Mouse (Mus musculus) liver, embryonic 14.5 days (tissue): ENCODE measurements at regions not wholly inside any gene's neighbourhood (a gene's known extent, or its start where the extent isn't known, plus 50 kb on each side); places are given as distances from the start of the nearest gene placed in this dataset.

Experiments used
- ATAC-seq: fragments of 200-750 bp; cut with Nextera tagmentation; 2 replicates; pipeline ENCODE4 v1.8.0; 2017; ENCODE audit warnings: moderate number of reproducible peaks, mild to moderate bottlenecking, moderate library complexity; ENCODE audit not compliant: insufficient read depth
- DNase-seq, 3 experiments: peaks; one replicate each; pipeline ENCODE4 v3.0.0-alpha.2; 2012 to 2013; ENCODE audit warnings: low read depth in 3 of 3, low spot score in 3 of 3
- H3K27ac ChIP-seq: fragments of 300-500 bp; sonication (generic); 2 replicates; pipeline ENCODE4 v1.5.1; 2014; ENCODE audit warnings: moderate library complexity, mild to moderate bottlenecking, control low read depth, inconsistent platforms
- H3K27me3 ChIP-seq: fragments of 300-500 bp; sonication (generic); 2 replicates; pipeline ENCODE4 v1.6.1; 2014; ENCODE audit warnings: mild to moderate bottlenecking, low read length, moderate library complexity; ENCODE audit not compliant: control insufficient read depth, insufficient read depth
- H3K36me3 ChIP-seq: fragments of 300-500 bp; sonication (generic); replicated peaks from 2 replicates; pipeline ENCODE4 v1.6.1; 2014; ENCODE audit warnings: low read depth; ENCODE audit not compliant: control insufficient read depth, insufficient read depth
- H3K4me1 ChIP-seq, 2 experiments: fragments of 200-500 bp in 1 of 2; fragments of 300-500 bp in 1 of 2; sonication (generic) in 1 of 2; replicated peaks; 2 replicates each; pipeline ENCODE4 v1.6.1; 2012 to 2014; ENCODE audit warnings: antibody characterized with exemption in 1 of 2, inconsistent platforms in 1 of 2, low read length in 1 of 2; ENCODE audit not compliant: control insufficient read depth in 2 of 2, insufficient read depth in 2 of 2
- H3K4me2 ChIP-seq: fragments of 300-500 bp; sonication (generic); 2 replicates; pipeline ENCODE4 v1.6.1; 2014; ENCODE audit warnings: low read depth, mild to moderate bottlenecking, control low read depth, moderate library complexity
- H3K4me3 ChIP-seq, 2 experiments: fragments of 200-500 bp in 1 of 2; fragments of 300-500 bp in 1 of 2; sonication (generic) in 1 of 2; 2 replicates each; pipeline ENCODE4 v1.5.1; 2012 to 2014; ENCODE audit warnings: low read depth in 2 of 2, low read length in 2 of 2, mild to moderate bottlenecking in 2 of 2, control low read depth in 1 of 2, inconsistent platforms in 1 of 2, moderate library complexity in 1 of 2; ENCODE audit not compliant: insufficient read depth in 1 of 2
- H3K9ac ChIP-seq: fragments of 300-500 bp; sonication (generic); replicated peaks from 2 replicates; pipeline ENCODE4 v1.6.1; 2014; ENCODE audit warnings: mild to moderate bottlenecking, control low read depth, moderate library complexity
- H3K9me3 ChIP-seq: fragments of 300-500 bp; sonication (generic); 2 replicates; pipeline ENCODE4 v1.6.1; 2016; ENCODE audit warnings: low read length, mixed read lengths; ENCODE audit not compliant: control insufficient read depth
- CTCF ChIP-seq: IDR thresholded peaks from 2 replicates; pipeline ENCODE4 v1.5.1; 2016; ENCODE audit warnings: antibody characterized with exemption, low read depth, control low read depth
- EP300 ChIP-seq: IDR thresholded peaks from 2 replicates; pipeline ENCODE4 v1.6.1; 2016; ENCODE audit warnings: antibody characterized with exemption, low read depth
- WGBS: fragments of 180-500 bp; shearing (Covaris S2); extraction: QIAGEN DNeasy Blood & Tissue Kit; methylation state at CpG from one replicate; pipeline ENCODE4 v1.1.7; 2014; ENCODE audit not compliant: insufficient replicate concordance; 5-methylcytosine and 5-hydroxymethylcytosine counted together

DNA sequence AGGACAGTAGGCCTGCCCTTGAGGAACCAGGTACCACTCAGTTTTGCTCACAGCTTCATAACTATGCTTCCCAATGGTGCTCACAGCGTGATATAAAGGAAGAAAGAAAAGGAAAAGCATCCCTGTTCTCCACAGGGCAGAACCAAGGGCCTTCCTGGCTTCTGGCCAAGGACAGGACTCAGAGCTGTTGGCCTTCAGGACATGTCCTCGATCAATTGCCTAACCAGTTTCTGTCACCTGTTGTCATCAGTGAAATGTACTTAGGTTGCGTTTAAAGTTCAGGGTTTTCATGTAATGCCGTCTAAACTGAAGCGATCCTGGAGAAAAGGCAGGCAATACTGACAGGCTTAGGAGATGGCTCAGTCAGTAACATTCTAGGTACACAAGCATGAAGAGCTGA is 232.9 kb downstream of the Csl start:
- Histone ChIP-seq H3K4me1 (no peaks in the 10 kb centered on the region), H3K27ac (no peak overlapping the region), H3K4me2 (no peak overlapping the region), H3K9ac (no peak overlapping the region), H3K4me3 (no peak overlapping the region), H3K36me3 (no peaks in the 10 kb centered on the region), H3K9me3 (no peaks in the 10 kb centered on the region), H3K27me3 (no peaks in the 10 kb centered on the region)
- 68% methylated on average over 5 of the region's 5 CpGs for whole genome bisulfite sequencing
- ATAC-seq (no peak), DNase-seq (no peak)
- no peak for TF ChIP-seq EP300
- no peak for TF ChIP-seq CTCF

DNA sequence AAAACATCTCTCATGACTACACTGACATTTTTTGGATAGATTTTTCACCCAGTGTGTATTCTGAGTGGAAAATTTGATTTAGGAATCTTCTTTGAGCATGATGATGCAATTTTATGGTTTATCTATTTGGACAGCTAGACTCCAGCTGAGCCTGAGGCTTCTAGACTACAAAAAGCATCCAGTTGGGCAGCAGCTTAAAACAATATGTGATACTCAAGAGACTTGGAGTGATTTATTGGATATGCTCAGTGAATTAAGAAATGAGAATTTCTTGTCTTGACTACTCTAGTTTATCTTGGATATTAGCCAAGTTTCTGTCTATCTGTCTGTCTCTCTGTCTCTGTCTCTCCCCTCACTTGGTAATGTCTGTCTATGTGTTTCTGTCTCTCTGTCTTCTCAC is 228.4 kb downstream of the Csl start:
- no peaks in the 10 kb centered on the region for H3K27me3 ChIP-seq
- no peaks in the 10 kb centered on the region for H3K4me1 ChIP-seq
- H3K9ac ChIP-seq = no peak overlapping the region
- TF ChIP-seq EP300 (no peak), CTCF (no peak)
- H3K36me3 ChIP-seq = no peaks in the 10 kb centered on the region
- no peak overlapping the region for H3K27ac ChIP-seq
- no peak overlapping the region for H3K4me3 ChIP-seq
- ATAC-seq = no peak
- H3K9me3 ChIP-seq = no peaks in the 10 kb centered on the region
- no peak for DNase-seq
- no peak overlapping the region for H3K4me2 ChIP-seq

DNA sequence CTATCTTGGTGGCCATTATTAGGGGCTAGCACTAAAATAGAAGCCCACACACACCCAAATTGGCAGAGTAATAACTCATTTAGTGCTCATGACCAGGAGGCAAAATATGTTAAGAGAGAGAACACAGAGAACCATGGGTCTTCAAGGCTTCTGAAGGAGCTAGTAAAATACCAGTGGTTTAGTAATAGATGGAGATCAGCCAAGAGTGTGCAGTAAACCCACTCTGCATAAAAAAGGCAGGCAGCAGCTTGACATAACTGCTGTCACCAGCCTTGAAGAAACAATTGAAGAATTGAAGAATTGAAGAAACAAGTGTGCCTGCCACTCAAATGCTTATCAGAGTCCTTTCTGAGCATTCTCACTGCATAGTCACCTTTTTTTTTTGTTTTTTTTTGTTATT is 227.9 kb downstream of the Csl start:
- H3K4me2 ChIP-seq = no peak overlapping the region
- TF ChIP-seq EP300 = no peak
- no peak for TF ChIP-seq CTCF
- no peaks in the 10 kb centered on the region for H3K9me3 ChIP-seq
- H3K4me1 ChIP-seq = no peaks in the 10 kb centered on the region
- no peaks in the 10 kb centered on the region for H3K36me3 ChIP-seq
- ATAC-seq = no peak
- no peaks in the 10 kb centered on the region for H3K27me3 ChIP-seq
- DNase-seq = no peak
- H3K4me3 ChIP-seq = no peak overlapping the region
- no peak overlapping the region for H3K27ac ChIP-seq
- no peak overlapping the region for H3K9ac ChIP-seq

DNA sequence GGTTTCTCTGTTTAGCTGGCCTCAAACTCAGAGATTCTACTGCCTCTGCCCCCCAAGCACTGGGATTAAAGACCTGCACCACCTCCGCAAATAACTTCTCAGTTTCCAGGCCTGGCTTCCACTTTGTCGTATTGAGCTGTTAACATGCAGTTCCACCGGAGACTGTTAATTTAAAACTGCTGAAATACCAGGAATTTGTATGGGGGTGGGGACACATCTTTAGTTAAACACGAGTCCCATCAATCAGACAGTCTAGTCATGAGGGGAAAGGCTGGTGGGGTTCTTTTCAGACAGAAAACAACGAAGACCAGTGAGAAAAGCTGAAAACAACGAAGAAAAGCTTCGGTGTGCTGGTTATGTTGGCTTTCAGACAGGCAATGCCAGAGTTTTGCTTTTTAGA is 227.5 kb downstream of the Csl start:
- 57% methylated on average over 7 of the region's 7 CpGs for WGBS
- DNase-seq (no peak), ATAC-seq (no peak)
- no peaks in the 10 kb centered on the region for H3K9me3 ChIP-seq
- H3K9ac ChIP-seq = no peak overlapping the region
- TF ChIP-seq EP300 = no peak
- TF ChIP-seq CTCF = no peak
- H3K4me1 ChIP-seq = no peaks in the 10 kb centered on the region
- H3K4me3 ChIP-seq = no peak overlapping the region
- H3K27ac ChIP-seq = no peak overlapping the region
- H3K36me3 ChIP-seq = no peaks in the 10 kb centered on the region
- no peak overlapping the region for H3K4me2 ChIP-seq
- H3K27me3 ChIP-seq = no peaks in the 10 kb centered on the region

DNA sequence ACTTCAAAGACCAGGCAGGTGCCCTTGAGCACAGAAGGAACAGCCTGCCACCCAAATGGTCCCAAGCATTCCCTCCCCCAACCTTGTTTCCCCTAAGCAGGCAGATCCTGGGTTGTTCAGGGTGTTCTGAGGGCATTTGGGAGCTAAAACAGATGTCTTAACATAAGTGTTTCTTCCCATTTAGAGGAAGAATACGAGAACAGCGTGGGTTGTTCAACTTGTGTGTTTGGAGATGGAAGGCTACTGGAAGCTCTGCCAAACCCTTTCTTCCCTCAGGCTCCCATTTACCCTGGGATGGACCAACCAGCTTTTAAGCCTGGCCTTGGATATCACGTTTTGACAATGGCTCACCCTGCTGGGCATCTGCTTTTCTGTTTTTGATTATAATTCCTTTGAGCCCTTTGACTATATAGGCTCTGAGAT is 226.8 kb downstream of the Csl start:
- Histone ChIP-seq H3K36me3 (no peaks in the 10 kb centered on the region), H3K27me3 (no peaks in the 10 kb centered on the region), H3K27ac (no peak overlapping the region), H3K4me1 (no peaks in the 10 kb centered on the region), H3K9ac (no peak overlapping the region), H3K9me3 (no peaks in the 10 kb centered on the region), H3K4me3 (no peak overlapping the region), H3K4me2 (no peak overlapping the region)
- no peak for TF ChIP-seq EP300
- no peak for TF ChIP-seq CTCF
- WGBS = 38% methylated on average over 3 of the region's 3 CpGs
- DNase-seq (no peak), ATAC-seq (no peak)

DNA sequence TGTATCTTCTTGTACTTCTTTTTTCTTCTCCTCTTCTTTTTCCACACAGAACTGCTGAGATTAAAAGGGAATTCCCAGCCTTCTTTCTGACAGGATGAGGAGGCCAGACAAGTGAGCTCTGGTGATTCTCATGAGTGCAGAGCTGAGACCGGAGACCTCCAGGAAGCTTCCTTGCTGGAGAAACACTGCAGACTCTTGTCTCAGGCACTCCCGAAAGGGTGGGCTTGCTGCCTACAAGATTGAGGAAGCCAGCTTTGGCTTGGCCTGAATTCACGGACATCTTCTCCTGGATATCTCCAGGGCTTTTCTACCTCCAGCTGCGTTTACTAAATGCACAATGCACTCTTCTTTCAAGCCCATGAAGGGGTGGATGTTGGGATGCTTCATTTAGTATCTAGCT is 226.0 kb downstream of the Csl start:
- Histone ChIP-seq H3K4me1 (no peaks in the 10 kb centered on the region), H3K27me3 (no peaks in the 10 kb centered on the region), H3K4me3 (no peak overlapping the region), H3K4me2 (no peak overlapping the region), H3K9me3 (no peaks in the 10 kb centered on the region), H3K27ac (no peak overlapping the region), H3K36me3 (no peaks in the 10 kb centered on the region), H3K9ac (no peak overlapping the region)
- TF ChIP-seq CTCF (no peak), EP300 (no peak)
- 51% methylated on average over 4 of the region's 4 CpGs for WGBS
- DNase-seq (no peak), ATAC-seq (no peak)
